Mouse (Mus musculus) MEL (cell line): ENCODE measurements around the gene Tmem59l.

Experiments used
- EP300 ChIP-seq, 2 experiments: IDR thresholded peaks; 2 replicates each; pipeline ENCODE4 v1.6.1; 2011; ENCODE audit warnings: improper control_type of control experiment in 2 of 2, low read length in 2 of 2, low read depth in 1 of 2, mild to moderate bottlenecking in 1 of 2
- POLR2A ChIP-seq, 2 experiments: IDR thresholded peaks; 2 replicates each; pipeline ENCODE4 v1.6.1; 2011 to 2012; ENCODE audit warnings: low read length in 2 of 2, mild to moderate bottlenecking in 2 of 2, control low read depth in 1 of 2, improper control_type of control experiment in 1 of 2, low read depth in 1 of 2, moderate library complexity in 1 of 2; ENCODE audit not compliant: control insufficient read depth in 1 of 2, insufficient read depth in 1 of 2, poor library complexity in 1 of 2
- ZMIZ1 ChIP-seq: IDR thresholded peaks from 2 replicates; pipeline ENCODE4 v1.6.1; 2012; ENCODE audit warnings: low read depth, mild to moderate bottlenecking, inconsistent platforms, low read length, improper control_type of control experiment, moderate library complexity
- ZNF384 ChIP-seq: IDR thresholded peaks from 2 replicates; pipeline ENCODE4 v1.6.1; 2012; ENCODE audit warnings: low read depth, mild to moderate bottlenecking, inconsistent platforms, low read length, improper control_type of control experiment

DNA sequence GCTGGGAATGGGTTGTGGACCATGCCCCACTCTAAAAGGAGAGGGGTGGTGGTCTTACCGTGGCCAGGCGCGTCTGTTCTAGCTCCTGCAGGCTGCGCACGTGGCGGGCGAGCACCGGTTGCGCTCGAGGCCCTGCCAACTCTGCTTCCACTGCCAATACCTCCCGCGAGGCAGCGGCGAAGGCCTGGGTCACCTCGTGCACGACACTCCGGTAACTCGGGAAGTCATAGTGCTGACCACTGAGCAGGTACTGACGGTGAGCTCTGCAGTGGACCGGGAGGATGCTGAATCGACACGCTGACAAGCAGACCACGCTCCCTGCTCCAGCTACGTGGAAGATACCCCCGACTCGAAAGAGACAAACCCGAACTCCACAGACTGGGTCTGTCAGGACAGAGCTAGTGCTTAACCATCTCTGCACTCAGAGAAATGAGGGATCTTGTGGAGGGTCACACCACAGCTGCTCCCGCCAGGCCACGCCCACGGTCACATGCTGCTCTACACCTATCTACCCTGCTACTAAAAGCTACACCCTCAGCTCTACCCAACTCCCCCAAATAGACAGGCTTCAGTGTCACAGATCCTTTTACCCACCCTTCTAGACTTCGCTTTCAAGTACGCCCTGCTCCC, 18.7 kb upstream of the Tmem59l start:
- TF ChIP-seq ZNF384: no peak
- no peak for TF ChIP-seq ZMIZ1
- no peak for TF ChIP-seq EP300 (IDR thresholded peaks at IDR 0.05; ENCODE audit: low read depth in 1 of 2, low read length in 2 of 2)
- no peak; a peak in 2 of 4 replicates for TF ChIP-seq POLR2A (IDR thresholded peaks at IDR 0.05; ENCODE audit: control insufficient read depth in 1 of 2, insufficient read depth in 1 of 2, low read depth in 1 of 2, low read length in 2 of 2, poor library complexity in 1 of 2)
